Mouse (Mus musculus) erythroid progenitor cell, adult 5-6 weeks (primary cell): ENCODE measurements around the gene Gimap5. TPM values are rescaled to one million over a fixed set of nuclear protein-coding genes. Genes with fewer than 3 reads are reported as not detected.

Experiments
- ATAC-seq: replicated peaks from 2 replicates; pipeline ENCODE4 v1.8.0; 2016; ENCODE audit warnings: moderate number of reproducible peaks, mild to moderate bottlenecking, moderate TSS enrichment, inconsistent platforms; ENCODE audit not compliant: poor library complexity, low FRiP score, severe bottlenecking
- total RNA-seq, 2 experiments: library from RNA; stranded (forward) in 1 of 2; stranded (reverse) in 1 of 2; fragments of 150-400 nt in 1 of 2; fragments of 186-747, 209-891 nt in 1 of 2; gene quantifications; 2 replicates each; pipeline versions ENCODE4 v1.2.3 to v1.2.4; 2015 to 2017; ENCODE audit warnings: low replicate concordance in 2 of 2

Gimap5 gene
- total RNA-seq, 2 experiments from 2014 or later: 4.2 to 8.0 TPM

DNA sequence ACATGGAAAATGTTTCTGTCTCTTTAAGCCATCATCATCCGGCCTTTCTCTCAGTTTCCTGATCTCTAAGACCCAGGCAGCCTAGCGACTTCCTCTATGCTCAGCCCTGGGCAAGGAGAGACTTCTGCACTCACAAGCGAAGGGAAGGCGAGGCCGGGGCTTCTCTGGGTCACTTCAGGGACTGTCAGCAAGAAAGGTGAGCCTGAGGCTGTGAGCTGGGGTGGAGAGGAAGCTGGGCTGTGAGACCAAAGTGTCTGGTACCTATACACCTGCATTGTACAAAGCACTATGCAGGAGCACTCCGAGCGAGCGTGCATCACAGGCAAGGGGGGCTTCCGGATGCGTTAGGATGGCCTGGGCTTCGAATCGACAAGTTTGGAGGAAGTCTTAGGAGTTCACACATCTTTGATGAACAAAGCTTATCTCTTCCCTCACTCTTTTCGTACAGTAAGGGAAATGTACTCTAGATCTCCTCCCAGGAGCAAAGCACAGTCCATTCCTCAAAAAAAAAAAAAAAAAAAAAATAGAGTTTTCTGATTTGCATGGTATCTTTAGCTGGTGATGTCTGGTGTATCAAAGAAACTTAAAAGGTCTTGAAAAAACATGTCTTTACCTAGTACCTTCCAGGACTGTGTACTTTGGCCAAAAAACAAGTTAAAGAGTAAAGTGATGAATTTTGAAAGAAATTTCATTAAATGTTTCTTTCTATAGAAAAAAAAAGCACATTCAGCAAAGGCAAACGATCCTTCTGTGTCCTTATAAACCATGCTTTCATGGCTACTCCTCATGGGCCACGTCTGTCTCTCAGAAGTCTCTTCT, 6.8 kb upstream of the Gimap5 start, which contains the start of gene Gimap1:
TSS of gene Gimap1 (plus strand) at position 94 of the 819 bp plus-strand sequence.
- no peak for ATAC-seq

DNA sequence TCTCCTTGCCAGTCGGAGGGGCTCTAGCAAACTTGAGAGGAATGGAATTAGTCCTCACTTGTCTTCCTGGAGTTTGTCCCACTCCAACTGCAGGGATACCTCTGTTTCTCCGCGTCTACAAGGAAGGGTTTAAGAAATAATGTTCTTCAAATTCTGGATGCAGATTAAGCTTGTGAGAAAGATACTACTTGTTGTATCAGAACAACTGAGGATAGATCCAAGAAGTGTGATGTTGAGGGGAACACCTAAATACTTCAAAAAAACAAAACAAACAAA, 6.3 kb upstream of the Gimap5 start:
- ATAC-seq: no peak

DNA sequence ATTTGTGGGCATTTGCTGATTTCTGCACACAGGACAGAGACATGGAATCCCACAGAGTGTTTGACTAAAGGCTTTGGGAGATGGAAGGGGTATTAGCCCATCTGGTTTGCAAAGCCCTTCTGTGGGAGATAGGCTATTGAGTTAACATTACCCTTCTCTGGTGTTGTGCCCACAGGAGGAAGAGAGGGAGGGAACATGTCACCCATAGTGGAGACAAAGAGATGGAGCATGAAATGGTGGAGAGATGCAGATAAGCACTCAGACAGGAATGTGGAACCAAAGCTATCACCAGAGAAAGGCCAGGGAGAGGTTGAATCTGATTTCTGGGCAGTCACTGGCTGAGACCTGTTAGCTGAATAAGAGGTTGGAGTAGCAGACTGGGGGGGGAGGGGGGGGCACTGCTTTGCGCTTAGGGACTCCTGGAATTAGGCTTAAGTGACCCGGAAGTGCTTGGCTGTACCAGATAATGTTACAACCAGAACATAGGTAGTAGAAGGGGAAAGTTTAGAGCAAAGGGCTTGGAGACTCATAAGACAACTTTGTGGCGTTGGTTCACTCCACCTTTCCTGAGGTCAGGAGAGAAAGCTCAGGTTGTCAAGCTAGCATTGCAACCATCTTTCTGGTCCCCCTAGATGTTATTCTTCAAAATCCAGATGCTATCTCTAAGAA, 5.4 kb upstream of the Gimap5 start:
- ATAC-seq: no peak

DNA sequence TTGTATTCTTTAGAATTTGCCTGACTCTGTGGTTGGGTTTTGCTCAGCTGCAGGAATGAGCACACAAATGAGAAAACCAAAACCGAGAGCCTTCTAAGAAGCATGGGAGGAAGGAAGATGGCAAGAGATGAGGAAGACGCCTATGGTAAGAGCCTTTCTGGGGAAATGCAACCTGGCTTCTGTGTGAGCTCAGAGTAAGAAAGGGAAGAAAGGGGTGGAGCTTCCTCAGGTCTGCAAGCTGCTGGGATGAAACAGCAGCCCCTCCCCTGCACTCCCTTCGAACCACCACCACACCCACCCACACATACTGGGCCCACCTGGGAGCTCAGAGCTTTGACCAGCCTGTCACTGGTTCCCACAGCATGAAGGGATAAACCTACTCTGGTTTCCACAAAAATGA, 4.7 kb upstream of the Gimap5 start:
- ATAC-seq: no peak

DNA sequence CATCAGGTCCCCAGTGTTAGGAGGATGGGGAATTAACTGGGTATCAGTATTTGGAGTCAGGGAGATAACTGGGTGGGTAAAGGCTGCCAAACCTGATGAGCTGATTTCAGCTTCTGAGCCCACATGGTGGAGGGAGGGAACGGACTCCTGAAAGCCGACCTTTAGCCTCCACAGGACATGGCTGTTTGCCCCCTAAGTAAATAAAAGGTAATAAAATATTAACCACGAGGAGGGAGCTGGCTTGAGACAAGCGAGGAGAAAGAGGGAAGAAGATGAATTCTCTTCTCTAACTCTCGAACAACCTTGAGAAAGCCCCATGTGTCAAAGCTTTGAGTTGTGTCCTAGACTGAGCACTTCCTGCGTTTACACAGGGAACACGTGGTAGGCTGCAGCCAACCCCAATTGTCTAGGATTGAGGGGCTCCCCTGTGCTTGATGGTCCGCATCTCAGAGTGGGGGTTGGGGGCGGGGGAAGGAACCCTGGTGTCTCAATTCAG, 4.2 kb upstream of the Gimap5 start:
- no peak for ATAC-seq

DNA sequence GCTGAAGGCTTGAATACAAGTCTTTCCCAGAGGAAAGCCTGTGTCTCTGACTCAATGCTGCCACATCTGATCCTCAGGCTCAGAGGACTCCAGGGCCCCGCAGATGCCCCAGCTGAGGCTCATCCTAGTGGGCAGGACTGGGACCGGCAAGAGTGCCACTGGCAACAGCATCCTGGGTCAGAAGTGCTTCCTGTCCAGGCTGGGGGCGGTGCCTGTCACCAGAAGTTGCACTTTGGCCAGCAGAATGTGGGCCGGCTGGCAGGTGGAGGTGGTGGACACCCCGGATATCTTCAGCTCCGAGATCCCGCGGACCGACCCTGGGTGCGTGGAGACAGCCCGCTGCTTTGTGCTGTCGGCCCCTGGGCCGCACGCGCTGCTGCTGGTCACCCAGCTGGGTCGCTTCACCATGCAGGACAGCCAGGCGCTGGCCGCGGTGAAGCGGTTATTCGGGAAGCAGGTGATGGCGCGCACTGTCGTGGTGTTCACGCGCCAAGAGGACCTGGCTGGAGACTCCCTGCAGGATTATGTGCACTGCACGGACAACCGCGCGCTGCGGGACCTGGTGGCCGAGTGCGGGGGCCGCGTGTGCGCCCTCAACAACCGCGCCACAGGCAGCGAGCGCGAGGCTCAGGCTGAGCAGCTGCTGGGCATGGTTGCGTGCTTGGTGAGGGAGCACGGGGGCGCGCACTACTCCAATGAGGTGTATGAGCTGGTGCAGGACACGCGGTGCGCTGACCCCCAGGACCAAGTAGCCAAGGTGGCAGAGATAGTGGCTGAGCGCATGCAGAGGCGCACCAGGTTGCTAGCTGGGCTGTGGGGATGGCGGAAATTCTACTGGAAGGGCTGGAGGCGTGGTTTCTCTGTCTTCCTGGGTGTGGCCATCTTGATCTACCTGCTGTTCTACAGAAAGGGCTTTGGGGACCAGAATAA, 3.3 kb upstream of the Gimap5 start:
- no peak for ATAC-seq

DNA sequence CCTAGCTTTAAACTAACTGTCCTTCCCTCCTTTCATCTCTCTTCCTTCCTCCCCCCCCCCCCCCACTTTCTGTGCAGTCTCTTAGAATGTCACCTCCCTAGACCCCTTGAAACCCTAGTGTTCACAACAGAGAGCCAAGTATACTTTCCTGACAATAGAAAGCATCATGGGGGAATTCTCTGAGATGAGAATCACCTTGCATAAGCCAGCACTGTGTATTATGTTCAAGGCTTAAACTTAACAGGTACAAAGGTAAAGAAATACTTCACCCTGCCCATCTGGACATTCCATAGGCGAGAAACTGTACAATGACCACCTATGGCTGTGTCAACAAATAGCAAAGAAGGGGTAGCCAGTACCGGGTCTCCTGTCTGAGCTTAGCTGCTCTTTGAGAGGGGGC, 507 bp upstream of the Gimap5 start:
- ATAC-seq: no peak

DNA sequence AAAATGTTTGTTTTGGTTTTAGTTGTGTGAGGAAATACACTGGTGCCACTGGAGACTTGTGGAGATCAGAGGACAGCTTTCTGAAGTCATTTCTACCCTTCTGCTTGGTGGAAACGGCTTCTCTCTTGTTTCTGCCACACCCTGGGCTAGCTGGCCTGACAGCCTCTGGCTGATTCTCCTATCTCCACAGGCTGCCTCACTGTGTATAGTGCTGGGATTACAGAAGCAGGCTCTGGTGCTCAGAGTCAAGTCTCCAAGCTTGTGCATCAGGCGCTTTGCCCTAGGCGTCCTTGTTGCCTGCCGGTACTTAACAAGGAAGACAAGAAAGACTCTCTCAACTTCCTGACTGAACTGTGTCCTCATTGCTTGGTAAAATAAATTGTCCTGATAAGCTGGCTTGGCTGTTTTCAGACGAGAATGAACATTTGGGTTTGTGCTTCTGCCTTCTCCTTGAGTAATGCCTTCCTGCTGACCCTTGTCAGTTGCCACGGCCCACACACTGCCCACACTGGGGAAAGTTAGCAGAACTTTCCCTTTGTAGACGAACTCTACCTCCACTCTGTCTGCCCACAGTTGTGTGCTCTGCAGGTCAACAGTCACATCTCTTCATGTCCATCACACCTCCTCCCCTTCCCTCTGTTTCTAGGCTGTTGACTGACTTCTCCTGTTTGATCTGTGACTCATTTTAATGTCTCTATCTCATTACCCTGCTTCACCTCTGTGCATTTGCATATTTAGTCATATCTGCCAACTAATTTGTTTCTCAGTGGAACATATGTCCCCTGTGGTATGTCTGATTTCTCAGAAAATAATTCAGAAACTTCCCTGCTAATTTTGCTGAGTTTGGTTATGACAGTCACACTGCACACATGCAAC, 1.3 kb downstream of the Gimap5 start:
- ATAC-seq: no peak

DNA sequence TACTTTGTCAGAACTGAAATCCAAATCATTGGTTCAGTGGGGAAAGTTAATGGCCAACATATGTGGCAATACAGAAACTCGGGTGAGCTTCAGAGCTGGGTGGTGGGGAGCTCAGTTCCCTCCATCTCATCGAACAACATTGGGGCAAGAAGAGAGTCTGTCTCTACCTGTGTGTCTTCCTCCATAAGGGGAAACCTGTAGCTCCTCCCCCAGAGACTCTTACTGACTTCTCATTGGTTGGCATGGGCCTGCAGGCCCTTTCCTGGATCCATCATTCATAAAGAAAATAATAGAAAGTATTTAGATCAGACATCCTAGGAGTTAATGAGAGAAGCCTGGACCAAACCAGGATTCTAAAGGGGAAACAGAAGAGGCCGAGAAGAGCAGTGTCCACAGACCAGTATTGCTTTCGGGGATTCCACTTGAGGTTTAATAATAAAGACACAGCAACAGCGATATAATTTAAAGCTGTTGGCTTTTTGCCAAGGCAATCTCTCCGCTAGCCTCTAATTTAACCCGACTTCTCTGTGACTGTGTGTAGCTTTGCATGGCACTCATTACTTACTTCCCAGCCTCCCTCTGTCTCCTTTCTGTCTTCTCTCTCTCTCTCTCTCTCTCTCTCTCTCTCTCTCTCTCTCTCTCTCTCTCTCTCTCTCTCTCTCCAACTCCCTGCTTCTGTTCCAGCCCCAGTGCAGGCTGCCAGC, 17.7 kb downstream of the Gimap5 start:
- ATAC-seq: no peak

DNA sequence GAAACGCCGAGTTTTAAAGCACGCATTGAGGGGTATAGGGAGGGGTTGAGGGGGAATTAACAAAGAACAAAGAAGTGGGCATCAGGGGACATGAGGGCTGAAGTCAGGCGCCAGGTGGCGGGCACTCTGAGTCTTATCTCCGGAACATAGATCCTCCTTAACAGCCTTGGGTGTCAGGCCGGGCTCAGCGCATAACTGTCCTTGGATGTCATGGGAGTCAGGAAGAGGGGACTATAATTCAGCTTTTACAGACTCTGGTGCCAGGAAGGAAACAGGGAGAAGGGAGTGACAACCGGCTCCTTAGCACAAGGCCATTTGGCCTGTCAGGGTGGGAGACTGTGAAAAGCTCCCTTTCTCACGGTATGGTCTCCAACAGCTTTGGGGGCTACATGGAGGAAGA, 18.5 kb downstream of the Gimap5 start:
- ATAC-seq: no peak

DNA sequence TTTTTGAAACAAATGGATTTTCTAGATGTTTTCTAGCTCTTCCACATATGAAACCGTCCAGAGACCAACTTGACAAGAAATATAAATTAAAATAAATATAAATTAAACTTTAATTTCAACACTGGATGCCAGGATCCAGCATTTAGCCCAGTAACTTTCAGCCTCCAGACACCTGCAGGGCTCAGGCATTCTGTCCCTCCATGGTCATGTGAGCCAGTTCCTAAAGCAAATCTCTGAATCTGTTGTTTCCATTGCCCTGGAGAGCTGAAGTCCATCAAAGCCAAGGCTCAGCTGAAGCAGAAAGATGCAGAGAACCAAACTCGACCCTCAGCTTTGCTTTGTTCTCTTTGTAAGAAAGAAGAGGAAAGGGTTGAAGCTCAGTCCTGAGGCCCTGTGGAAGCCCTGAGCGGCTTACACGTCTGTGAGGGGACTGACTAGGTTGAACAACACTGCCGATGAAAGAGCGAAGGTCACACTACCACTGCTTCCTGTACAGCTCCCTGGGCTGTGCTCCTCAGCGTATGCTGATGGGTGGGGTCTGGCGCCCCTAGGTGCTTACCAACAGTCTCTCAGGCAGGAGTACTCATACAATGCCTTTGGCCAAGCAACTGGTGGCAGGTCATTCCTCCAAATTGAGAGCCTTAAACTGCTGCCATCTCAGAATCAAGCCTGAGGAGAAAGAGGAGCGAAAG, 22.3 kb downstream of the Gimap5 start:
- ATAC-seq: no peak

DNA sequence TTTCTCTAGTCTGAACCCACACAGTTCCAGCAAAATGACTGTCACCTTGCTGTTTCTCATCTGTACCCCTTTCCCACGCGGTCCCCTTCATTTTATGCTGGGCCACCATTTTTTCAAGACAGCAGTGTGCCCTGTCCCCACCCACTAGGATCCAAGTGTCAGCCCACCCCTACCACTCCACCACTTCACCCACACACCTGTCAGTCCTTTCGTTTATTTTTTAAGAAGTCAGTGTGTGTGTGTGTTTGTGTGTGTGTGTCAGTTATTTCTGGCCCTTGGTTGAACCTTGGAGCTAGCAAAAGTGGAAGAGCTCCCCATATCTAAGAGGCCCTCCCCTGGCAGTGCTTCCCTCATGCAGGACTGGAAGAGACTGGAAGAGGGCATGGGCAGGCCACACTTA, 22.9 kb downstream of the Gimap5 start:
- no peak for ATAC-seq

DNA sequence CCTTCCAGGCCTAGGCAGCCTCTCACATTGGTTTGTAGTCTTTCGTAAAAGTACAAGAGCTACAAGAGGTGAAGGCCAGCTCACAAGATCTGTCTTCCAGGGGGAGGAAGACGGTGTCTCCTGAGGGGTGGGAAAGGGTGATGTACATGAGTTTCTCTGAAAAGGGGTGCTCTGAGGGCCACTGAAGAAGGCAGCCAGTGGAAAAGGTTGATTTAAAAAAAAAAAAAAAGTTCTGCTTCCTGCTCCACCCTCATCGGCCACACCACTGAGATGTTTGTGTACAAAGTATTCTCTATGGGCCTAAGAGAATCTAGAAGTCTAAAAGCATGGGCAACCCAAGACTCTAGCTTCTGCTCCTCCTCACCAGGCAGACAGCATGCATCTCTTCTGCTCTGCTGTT, 24.7 kb downstream of the Gimap5 start, which contains the start of gene Gimap3:
TSS of gene Gimap3 (minus strand) at position 156 of the 400 bp plus-strand sequence.
- ATAC-seq: no peak

DNA sequence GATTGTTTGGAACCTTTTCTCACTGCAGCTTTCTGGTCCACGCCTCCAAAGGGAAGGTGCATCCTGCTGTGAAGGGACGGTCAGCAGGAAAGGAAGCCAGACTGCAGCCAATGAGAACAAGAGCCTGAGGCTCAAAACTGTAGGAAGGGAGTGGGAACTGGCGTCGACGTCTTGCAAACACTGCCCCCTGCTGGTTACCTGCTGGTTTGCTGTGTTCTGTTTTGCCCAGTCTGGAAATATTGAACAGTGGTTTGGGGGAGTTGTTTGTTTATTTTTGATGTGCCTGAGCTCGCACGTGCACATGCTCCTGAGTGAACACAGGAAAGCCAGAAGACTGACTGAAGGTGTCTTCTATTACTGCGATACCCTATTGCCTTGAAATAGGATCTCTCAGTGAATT, 26.0 kb downstream of the Gimap5 start:
- ATAC-seq: 0 out of 2 replicates have a peak, but pooled peaks have one; percentile 39

DNA sequence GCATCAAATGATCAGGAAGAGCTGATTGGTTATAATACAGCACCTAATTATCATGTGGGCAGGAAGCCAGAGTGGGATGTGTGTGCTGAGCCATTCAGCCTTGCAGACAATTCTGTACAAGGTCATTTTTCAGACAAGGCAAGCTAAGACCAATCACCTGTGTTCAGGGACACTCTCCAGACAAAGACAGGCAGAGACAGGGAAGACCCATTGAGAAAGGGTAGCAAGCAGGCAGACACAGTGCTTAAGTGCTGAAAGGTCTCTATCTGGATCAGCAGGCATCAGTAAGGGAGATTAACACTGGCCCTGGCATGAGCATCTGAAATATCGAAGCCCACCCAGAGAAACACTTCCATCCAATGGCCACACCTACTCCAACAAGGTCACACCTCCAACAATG, 38.4 kb downstream of the Gimap5 start:
- ATAC-seq: no peak

DNA sequence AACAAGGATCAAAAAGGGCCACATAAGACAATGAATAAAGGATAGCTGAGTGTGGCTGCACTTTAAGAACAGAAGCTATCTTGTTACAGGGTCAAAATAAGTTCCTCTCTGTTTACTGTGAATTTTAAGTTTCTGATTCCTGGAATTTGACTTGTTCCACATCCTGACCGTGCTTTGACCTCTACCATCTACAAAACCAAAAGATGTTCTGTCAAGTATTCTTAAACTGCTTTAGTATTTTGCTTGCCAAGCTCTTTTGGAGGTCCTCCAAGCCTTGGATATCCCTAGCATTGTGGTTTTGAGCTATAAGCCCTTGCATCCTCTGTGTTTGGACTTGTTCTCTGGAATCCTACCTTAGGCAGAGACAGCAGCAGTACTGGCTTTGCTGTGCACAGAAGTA, 39.2 kb downstream of the Gimap5 start:
- ATAC-seq: no peak

DNA sequence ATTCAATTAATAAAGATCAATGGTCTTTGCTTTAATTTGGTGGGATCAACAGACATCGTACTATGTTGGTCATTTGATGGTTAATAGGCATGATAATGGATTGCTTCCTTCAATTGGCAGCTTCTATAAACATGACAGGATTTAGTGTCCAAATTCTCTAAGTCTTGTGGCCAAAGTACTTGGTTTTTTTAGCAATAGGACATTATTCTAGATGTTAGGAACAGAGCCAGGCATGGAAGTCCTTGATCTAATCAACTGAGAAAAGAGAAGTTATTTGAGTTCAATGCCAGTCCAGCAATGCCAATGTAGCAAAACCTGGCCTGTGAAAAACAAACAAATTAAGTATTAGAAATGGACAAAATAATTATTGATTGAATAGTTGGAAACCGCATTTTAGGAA, 39.6 kb downstream of the Gimap5 start:
- ATAC-seq: no peak

DNA sequence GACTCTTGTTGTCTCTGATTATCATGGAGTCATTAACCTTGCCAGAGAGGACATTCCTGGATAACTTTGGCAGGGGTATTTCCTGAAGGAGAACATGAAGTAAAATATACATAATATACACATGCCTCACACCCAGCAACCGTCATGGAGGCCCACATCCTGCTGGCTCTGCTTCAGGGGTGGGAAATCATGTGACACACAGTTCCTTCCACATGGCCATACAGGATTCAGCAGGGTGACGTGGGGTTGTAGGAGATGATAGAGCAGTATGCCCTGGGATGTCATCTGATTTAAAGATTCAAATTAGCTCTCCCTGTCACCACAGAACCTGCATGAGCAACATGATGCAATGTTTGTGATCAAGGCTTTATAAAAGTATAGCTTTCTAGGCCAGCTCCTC, 41.9 kb downstream of the Gimap5 start:
- no peak for ATAC-seq
